Mouse (Mus musculus): ENCODE measurements around the gene Hdac9. TPM values are rescaled to one million over a fixed set of nuclear protein-coding genes. Genes with fewer than 3 reads are reported as not detected.

Gene Hdac9
- polyA plus RNA-seq, 1 experiment from 2014 or later = 8.8 TPM

DNA sequence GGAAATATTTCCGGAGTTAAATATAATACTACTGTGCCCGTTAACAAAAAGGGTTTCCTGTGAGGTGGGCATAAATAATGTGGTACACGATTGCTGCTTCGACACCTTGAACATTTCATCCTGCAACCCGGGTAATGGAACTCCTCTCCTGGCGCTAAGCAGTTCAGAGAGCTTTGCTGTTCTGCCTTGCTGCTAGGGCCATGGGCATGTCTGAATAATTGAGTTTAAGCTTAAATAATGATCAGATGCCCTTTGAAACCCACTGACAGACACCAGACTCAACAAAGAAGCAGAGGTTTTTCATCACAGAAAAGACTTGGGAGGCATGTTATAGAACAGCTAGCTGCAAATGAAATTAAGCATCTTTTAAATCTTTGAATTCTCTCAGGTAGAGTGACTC is 646.8 kb downstream of the Hdac9 start:
- Histone ChIP-seq H3K9ac (no peak overlapping the region), H3K27ac (no peak overlapping the region), H3K4me2 (replicated peaks) (no peak overlapping the region), H3K9me3 (no peaks in the 10 kb centered on the region), H3K27me3 (replicated peaks) (no peaks in the 10 kb centered on the region), H3K36me3 (no peaks in the 10 kb centered on the region), H3K4me3 (no peak overlapping the region), H3K4me1 (no peaks in the 10 kb centered on the region)
- no peak for ATAC-seq (ENCODE audit: low FRiP score, low read depth)
- WGBS = 65% methylated on average over 6 of the region's 6 CpGs

DNA sequence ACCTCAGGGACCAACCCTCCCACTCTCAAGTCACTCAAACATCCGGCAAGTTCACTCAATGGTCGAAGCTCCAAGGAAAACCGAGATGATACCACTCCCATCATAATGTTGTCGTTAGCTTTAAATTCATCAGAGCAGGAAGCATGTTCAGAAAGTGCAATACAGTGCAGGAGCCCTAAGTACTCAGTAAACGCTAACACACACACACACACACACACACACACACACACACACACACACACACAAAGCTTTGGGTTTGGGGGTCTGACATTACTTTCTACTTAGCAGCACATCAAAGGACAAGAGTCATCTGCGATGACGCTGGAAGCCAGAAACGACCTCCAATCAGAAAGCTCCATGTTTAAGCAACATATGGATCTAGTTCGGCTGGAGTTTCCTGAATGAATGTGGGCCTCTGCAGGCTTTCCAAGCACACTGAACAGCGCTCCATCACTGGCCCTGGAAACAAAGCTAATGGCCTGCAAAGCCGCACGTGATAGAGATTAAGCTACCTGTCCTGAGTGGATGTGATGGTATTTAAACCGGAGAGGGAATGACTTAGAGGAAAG is 647.3 kb downstream of the Hdac9 start:
- Histone ChIP-seq H3K9me3 (no peaks in the 10 kb centered on the region), H3K4me1 (no peaks in the 10 kb centered on the region), H3K27ac (no peak overlapping the region), H3K27me3 (replicated peaks) (no peaks in the 10 kb centered on the region), H3K36me3 (no peaks in the 10 kb centered on the region), H3K9ac (no peak overlapping the region), H3K4me3 (no peak overlapping the region), H3K4me2 (replicated peaks) (no peak overlapping the region)
- ATAC-seq (ENCODE audit: low FRiP score, low read depth) = no peak
- 81% methylated on average over 13 of the region's 13 CpGs for WGBS

DNA sequence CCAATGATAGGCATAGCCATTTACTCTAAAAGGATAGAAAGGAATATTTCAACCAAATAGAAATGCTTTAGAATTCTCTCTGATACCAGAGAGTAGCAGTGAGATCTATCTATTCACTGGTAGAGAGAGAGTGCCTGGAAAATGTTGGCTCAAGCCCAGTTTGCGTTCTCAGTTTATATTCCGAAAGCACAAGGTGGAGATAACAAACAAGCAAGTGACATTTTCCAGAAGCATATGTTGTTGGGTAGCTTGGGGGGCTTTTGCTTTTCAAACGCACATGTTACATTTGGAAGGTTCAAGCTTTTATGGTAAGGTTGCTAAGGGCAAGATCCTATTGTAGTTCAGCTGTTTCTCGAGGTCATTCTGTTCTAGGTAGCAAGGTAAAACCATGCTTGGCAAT is 657.2 kb downstream of the Hdac9 start:
- 87% methylated on average over 4 of the region's 4 CpGs for WGBS
- ATAC-seq (ENCODE audit: low FRiP score, low read depth) = no peak

DNA sequence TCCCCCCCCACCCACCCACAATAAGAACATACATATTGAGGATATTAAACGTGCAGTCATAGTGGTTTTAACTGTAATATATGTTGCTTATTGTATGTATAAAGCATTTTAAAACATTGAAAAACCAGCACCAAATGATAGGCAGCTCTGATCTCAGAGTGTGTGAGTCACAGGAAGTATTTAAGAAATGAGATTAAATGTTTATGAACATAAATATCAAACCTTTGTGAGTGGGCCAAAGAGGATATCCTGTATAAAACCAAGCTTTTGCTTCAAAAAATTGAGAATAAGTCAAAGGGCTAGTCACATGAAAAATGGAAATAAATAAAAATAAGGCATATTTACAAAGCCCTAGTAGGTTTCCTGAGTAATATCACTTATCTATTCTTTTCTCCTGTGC is 667.7 kb downstream of the Hdac9 start:
- Histone ChIP-seq H3K4me3 (no peak overlapping the region), H3K9ac (no peak overlapping the region), H3K27me3 (replicated peaks) (no peaks in the 10 kb centered on the region), H3K4me1 (no peaks in the 10 kb centered on the region), H3K4me2 (replicated peaks) (no peak overlapping the region), H3K27ac (no peak overlapping the region), H3K9me3 (no peaks in the 10 kb centered on the region), H3K36me3 (no peaks in the 10 kb centered on the region)
- ATAC-seq (ENCODE audit: low FRiP score, low read depth) = no peak
- WGBS = 80% methylated on average over 1 of the region's 1 CpGs

More for the DNA sequence above, 657.2 kb downstream of the Hdac9 start:
- Histone ChIP-seq H3K27ac (no peak overlapping the region), H3K4me3 (no peak overlapping the region), H3K27me3 (replicated peaks) (no peaks in the 10 kb centered on the region), H3K4me2 (replicated peaks) (no peak overlapping the region), H3K9me3 (no peaks in the 10 kb centered on the region), H3K9ac (no peak overlapping the region), H3K36me3 (no peaks in the 10 kb centered on the region), H3K4me1 (no peaks in the 10 kb centered on the region)

DNA sequence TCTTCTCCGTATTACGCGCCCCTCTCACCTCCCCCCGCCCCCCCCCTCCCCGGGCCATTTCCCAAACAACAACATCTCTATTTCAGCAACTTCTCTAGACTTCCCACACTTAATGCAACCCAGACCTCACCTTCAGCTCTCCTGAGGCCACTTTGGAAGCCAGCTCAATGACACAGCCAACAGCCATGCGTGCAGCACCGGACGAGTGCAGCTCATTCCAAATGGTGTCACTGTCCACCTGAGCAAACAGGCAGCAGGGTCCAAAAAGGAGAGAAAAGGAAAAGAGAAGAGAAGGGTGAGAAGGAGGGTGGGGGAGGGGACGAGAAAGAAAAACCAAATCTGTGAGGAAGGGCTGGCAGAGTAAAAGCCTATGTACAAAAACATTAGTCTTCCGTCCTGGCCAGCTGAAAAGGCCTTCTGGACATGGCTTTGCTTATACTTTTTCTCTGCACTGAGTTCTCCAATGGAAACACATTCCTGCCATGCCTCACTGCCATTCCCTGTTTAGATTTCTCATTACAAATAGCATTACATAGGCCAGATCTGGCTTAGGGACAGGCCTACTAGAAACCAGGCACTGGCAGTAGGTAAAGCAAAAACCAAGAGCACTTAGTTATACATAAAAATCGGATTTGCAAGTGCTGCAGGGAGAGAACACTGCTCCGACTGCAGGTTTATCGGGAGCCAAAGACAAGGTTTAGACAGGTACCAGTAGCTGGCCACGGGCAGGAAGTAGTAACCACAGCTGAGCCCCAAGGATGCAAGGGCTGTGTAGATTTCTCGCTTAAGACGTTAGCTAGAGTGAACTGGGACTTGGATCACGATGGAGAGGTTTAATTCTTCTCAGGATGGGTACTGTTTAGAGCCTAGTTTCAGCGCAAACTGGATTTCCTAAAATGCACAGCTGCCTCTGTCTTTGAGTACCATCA is 668.4 kb downstream of the Hdac9 start:
- Histone ChIP-seq H3K27ac (no peak overlapping the region), H3K9ac (no peak overlapping the region), H3K9me3 (no peaks in the 10 kb centered on the region), H3K27me3 (replicated peaks) (no peaks in the 10 kb centered on the region), H3K36me3 (no peaks in the 10 kb centered on the region), H3K4me1 (no peaks in the 10 kb centered on the region), H3K4me2 (replicated peaks) (no peak overlapping the region), H3K4me3 (no peak overlapping the region)
- 82% methylated on average over 18 of the region's 18 CpGs for WGBS
- ATAC-seq (ENCODE audit: low FRiP score, low read depth) = no peak

DNA sequence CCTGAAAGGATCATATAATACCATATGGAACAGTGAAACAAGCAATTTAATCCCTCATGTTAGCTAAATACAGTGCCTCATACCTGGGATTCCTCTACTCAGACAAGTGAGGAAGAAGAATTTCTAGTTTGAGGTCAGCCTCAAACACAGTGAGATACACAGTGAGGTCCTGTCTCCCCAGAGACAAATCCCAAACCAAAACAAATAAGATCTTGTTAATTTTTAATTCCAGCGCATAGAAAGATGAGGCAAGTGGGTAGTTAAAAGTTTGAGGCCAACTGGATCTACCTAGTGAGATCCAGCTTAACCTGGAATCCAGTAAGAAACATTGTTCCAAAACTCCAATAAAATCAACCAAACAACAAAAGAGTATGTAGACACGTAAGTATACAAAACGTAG is 678.1 kb downstream of the Hdac9 start:
- Histone ChIP-seq H3K4me1 (no peaks in the 10 kb centered on the region), H3K4me3 (no peak overlapping the region), H3K9me3 (no peaks in the 10 kb centered on the region), H3K27me3 (replicated peaks) (no peaks in the 10 kb centered on the region), H3K4me2 (replicated peaks) (no peak overlapping the region), H3K27ac (no peak overlapping the region), H3K9ac (no peak overlapping the region), H3K36me3 (no peaks in the 10 kb centered on the region)
- 91% methylated on average over 3 of the region's 3 CpGs for WGBS
- ATAC-seq (ENCODE audit: low FRiP score, low read depth) = no peak

DNA sequence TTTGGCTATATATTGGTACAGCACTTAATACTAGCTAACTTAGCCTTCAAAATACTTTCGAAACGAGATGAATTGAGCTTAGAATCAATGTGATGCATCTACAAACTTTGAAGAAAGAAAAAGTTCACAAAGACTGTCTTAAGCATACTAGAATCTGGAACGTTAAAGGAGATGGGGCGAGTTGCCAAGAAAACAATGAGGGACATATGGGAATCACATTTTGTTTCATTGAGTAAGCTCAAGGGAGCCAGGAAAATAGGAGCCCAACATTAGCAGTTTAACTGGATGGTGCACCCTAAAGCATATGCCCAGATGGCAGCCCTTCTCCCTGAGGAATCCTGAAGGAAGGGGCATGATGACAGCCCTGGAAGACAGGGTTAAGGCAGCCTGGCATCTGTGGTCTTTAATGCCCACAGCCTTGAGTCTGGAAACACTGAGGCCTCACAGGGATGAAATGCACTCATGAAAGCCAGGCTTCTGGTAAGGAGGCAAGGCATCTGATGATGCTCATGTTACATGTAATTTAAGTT is 685.2 kb downstream of the Hdac9 start:
- no peak overlapping the region for H3K4me3 ChIP-seq
- H3K9me3 ChIP-seq = no peaks in the 10 kb centered on the region
- no peak overlapping the region for H3K27ac ChIP-seq
- H3K27me3 ChIP-seq (replicated peaks) = no peaks in the 10 kb centered on the region
- no peak for ATAC-seq (ENCODE audit: low FRiP score, low read depth)
- H3K4me2 ChIP-seq (replicated peaks) = no peak overlapping the region
- WGBS = 77% methylated on average over 4 of the region's 4 CpGs
- no peak overlapping the region for H3K9ac ChIP-seq
- H3K4me1 ChIP-seq = no peaks in the 10 kb centered on the region
- H3K36me3 ChIP-seq = no peaks in the 10 kb centered on the region

DNA sequence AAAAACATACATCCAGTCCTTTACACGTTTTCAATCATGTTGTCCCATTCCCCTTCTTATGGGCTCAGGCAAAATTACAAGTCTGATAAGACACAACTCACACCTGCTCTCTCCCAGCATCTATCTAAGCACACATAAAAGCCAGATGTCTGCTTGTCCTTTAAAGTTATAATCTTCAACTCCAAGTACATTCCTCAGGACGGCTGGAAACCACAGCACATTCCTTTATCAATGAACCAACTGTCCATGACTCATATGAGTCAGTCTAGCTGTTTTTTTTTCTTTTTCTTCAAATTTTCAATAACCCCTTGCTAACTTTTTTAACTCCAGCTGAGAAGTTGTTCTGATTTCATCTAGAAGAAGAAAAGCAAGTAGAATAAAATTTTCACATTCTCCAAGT is 692.4 kb downstream of the Hdac9 start:
- no peak overlapping the region for H3K4me2 ChIP-seq (replicated peaks)
- no peak overlapping the region for H3K27ac ChIP-seq
- H3K9me3 ChIP-seq = no peaks in the 10 kb centered on the region
- H3K36me3 ChIP-seq = no peaks in the 10 kb centered on the region
- H3K4me1 ChIP-seq = peaks cover 18% of the 10 kb centered on the region
- H3K27me3 ChIP-seq (replicated peaks) = no peaks in the 10 kb centered on the region
- 74% methylated on average over 2 of the region's 2 CpGs for WGBS
- ATAC-seq (ENCODE audit: low FRiP score, low read depth) = no peak
- H3K9ac ChIP-seq = no peak overlapping the region
- H3K4me3 ChIP-seq = no peak overlapping the region

DNA sequence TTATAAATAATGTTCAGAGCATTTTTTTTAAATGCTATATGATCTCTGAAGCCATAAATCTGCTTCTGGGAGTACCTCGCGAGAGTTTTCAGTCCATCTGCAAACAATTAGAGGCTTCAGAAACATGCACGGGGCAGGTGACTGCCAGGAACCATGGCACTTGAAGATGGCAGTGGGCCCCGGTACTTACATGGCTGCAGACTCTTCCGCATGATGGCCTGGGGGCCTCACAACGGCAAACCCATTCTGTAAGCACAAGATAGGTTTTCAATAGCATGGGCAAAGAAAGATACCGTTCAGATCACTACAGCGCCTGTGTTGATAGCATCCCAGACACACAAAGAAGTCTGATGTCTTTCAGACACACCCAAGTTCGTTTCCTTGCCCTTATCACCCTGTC is 695.9 kb downstream of the Hdac9 start:
- WGBS = 43% methylated on average over 9 of the region's 9 CpGs
- H3K36me3 ChIP-seq = no peaks in the 10 kb centered on the region
- H3K27ac ChIP-seq = no peak overlapping the region
- no peak overlapping the region for H3K4me3 ChIP-seq
- ATAC-seq (ENCODE audit: low FRiP score, low read depth) = 0 out of 2 replicates have a peak, but pooled peaks have one; percentile 21
- no peak overlapping the region for H3K9ac ChIP-seq
- no peak overlapping the region for H3K4me2 ChIP-seq (replicated peaks)
- no peaks in the 10 kb centered on the region for H3K9me3 ChIP-seq
- H3K4me1 ChIP-seq = peaks cover 18% of the 10 kb centered on the region
- no peaks in the 10 kb centered on the region for H3K27me3 ChIP-seq (replicated peaks)

DNA sequence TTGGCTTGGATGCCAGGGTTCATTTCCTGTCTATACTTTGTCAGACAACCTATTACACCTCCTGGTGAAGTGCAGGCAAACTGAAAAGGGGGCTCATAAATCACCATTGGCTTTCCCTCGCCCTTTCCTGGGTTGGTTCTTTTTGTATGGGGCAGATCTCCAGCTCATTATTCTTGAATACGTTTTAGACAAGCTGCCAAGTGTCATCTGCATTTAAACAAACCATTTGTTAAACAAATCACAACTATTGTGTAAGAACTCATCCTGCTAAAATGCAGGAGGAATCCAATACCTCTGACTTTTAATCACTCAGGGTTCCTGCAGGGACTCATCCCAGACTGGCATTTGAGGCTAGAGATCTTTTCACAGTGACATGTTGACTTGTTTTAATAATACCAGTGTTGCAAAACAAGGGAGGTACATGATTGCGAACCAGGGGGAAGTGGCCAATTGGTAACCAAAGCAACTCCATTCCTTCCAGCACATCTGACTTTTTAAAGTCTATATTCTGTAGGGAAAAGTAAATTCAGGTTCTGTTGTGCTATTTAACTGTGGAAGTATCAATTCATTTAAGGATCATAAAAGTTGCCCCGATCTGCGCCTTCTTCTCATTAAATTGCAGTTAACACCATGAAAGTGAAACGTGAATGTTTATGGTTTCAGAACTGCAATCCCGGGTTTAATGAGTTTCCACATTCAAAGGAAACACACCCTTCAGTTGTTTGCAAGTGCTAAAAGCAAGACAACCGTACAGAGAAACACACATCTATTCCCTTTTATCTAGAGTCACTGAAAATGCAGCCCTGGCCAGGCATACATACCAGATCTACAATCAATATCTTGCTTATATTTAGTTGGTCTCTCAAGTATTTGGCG is 696.6 kb downstream of the Hdac9 start:
- no peaks in the 10 kb centered on the region for H3K27me3 ChIP-seq (replicated peaks)
- peaks cover 20% of the 10 kb centered on the region for H3K4me1 ChIP-seq
- 0 out of 2 replicates have a peak overlapping the region, but pooled peaks have one; percentile 9 for H3K4me2 ChIP-seq (replicated peaks)
- H3K27ac ChIP-seq = no peak overlapping the region
- no peaks in the 10 kb centered on the region for H3K36me3 ChIP-seq
- WGBS = 14% methylated on average over 9 of the region's 9 CpGs
- no peak overlapping the region for H3K9ac ChIP-seq
- H3K9me3 ChIP-seq = no peaks in the 10 kb centered on the region
- no peak for ATAC-seq (ENCODE audit: low FRiP score, low read depth)
- no peak overlapping the region for H3K4me3 ChIP-seq

DNA sequence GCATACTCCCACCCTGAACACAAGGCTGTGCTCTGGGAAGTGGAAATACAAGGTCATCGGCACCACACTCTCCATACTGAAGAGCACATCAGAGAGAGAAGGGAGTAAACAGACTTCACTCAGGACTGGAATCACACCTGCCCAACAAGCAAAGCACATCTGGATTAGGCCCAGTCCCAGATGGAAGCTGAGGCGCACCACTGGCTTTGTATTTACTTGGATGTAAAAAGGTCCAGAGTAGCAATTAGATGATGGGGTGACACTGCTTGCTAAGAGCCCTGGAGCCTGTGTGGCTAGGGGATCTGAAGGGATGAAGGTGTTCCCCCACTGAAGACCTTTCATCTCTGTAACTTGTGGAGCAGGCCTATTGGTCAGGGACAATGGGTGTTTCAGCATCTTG is 698.3 kb downstream of the Hdac9 start:
- Histone ChIP-seq H3K27me3 (replicated peaks) (no peaks in the 10 kb centered on the region), H3K9me3 (no peaks in the 10 kb centered on the region), H3K27ac (no peak overlapping the region), H3K4me3 (no peak overlapping the region), H3K36me3 (no peaks in the 10 kb centered on the region), H3K4me2 (replicated peaks) (no peak overlapping the region), H3K9ac (no peak overlapping the region), H3K4me1 (peaks cover 25% of the 10 kb centered on the region)
- ATAC-seq (ENCODE audit: low FRiP score, low read depth) = no peak
- WGBS = 86% methylated on average over 2 of the region's 2 CpGs
